Mouse (Mus musculus): ENCODE data around the gene Hoxd12.

The Hoxd12 gene

DNA sequence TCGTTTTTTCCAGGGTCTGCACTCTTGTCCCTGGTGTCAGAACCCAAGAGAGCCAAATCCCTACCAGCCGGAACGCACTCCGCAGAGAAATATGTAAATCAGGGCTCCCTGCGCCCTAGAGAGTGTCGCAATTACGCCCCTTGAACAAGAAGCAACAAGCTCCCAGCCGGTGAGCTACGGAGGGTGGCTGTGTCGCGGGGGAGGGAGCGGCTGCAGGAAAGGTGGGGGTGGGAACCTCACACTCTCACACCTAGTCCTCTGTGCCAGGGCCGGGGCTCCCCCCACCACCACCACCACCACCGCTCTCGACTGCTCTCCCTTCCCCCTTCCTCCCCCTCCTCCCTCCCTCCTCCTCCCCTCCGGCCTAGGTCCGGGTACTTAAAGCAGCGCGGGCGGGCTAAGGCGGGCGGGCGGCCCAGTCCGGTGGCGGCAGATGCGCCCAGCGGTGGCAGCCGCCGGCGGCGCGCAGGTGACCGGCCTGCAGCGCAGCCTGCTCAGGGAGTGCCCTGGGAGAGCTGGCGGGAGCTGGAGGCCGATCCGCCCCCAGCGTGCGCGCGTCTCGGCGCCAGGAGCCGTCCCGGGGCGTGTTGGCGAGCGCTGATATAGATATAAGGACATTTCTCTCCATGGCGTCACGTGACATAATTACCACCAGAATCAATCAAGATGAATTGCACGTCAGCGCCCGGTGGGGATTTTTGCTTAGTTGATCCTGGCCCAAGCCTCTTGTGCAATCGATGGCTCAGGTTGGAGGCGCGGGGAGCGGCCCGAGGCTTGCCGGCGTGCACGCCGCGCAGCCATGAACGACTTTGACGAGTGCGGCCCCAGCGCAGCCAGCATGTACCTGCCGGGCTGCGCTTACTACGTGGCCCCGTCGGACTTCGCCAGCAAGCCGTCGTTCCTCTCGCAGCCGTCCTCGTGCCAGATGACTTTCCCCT, 7.0 kb downstream of the Hoxd12 start:
- DNase-seq (ENCODE audit: low spot score), result no peak

DNA sequence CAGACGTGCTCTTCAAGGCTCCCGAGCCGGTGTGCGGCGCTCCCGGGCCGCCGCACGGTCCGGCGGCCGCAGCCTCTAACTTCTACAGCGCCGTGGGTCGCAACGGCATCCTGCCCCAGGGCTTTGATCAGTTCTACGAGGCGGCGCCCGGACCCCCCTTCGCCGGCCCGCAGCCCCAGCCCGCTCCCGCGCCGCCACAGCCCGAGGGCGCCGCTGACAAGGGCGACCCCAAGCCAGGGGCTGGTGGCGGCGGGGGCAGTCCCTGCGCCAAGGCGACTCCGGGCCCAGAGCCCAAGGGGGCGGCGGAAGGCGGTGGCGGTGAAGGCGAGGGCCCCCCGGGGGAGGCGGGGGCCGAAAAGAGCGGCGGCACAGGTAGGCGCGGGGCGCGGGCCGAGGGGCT, 8.0 kb downstream of the Hoxd12 start:
- DNase-seq (ENCODE audit: low spot score), result no peak

DNA sequence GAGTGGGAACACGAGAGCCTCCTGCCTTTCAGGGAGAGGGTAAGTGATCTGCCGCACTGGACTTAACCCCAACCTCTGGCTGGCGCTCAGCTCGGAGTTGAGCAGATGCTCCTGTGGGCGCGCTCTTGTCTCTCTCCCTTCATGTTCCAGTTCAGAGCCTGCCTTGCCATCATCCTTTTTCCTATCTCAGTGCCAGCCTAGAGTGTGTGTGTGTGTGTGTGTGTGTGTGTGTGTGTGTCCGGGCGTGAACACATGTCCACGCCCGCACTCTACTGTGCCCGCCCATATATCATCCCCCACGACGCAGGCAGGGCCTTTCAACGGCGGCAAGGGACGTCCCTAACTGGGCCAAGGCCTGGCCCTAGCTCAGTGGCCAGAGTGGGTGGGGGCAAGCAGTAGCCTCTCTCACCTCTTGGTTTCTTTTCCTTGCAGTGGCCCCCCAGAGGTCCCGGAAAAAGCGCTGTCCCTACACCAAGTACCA, 8.7 kb downstream of the Hoxd12 start:
- no peak for DNase-seq (ENCODE audit: low spot score)

DNA sequence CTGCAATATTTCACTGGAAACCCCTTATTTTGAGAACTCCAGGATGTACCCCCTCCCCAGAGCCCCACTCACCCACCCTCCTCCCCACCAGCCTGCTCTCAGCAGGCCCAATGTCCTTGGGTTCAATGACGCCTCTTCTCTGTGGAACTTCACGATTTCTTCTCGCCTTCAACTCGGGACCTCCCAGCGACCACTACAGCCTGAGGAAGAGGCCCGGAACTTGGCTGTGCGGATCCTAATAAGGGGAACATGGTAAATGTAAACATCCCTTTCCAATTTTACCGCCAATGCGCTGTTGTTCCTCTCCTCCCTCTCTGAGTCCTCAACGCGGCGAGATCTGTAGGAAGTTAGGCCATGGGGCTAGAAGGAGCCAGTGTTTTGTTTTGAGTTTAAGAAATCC, 9.3 kb downstream of the Hoxd12 start:
- no peak for DNase-seq (ENCODE audit: low spot score)

- no peak for DNase-seq (ENCODE audit: low spot score)
Measured at GRCm38 (mm10) chr2:74685059-74685603, 10.3 kb downstream of the Hoxd12 start.

DNA sequence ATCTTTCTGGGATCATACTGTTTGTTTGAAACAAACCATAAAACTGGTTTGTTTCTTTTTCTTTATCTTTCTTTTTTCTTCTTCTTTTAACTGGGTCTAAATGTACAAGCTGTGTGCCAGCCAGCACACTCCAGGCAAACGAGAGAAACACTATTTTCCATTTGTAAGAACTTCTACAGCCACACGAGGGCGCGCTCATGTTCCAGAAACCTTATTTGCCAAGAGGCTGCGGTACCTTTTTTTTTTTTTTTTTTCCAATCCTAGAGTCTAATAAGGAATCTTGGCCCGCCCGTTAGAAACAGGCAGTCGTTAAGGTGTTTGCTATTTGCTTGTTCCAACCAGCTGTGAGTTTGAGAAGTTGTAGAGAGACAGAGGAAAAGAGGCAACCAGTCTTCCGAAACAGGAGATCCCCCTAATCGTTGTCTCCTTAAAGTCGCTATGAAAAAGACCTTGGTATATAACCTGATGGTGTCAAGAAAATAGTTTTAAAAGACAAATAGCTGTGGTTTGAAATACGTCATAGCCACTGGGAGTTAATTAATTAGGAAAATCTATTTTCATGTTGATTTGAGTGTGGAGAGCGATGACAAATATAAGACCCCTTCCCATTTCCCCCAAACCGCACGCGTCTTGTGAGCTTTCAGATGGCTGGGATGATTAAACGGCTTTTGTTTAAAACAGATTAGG, 11.6 kb downstream of the Hoxd12 start:
- DNase-seq (ENCODE audit: low spot score), result peak; percentile 65

- DNase-seq (ENCODE audit: low spot score), result no peak
Measured at GRCm38 (mm10) chr2:74686988-74687697, 12.3 kb downstream of the Hoxd12 start.

- no peak for DNase-seq (ENCODE audit: low spot score)
Measured at GRCm38 (mm10) chr2:74687698-74688555, 13.1 kb downstream of the Hoxd12 start.

DNA sequence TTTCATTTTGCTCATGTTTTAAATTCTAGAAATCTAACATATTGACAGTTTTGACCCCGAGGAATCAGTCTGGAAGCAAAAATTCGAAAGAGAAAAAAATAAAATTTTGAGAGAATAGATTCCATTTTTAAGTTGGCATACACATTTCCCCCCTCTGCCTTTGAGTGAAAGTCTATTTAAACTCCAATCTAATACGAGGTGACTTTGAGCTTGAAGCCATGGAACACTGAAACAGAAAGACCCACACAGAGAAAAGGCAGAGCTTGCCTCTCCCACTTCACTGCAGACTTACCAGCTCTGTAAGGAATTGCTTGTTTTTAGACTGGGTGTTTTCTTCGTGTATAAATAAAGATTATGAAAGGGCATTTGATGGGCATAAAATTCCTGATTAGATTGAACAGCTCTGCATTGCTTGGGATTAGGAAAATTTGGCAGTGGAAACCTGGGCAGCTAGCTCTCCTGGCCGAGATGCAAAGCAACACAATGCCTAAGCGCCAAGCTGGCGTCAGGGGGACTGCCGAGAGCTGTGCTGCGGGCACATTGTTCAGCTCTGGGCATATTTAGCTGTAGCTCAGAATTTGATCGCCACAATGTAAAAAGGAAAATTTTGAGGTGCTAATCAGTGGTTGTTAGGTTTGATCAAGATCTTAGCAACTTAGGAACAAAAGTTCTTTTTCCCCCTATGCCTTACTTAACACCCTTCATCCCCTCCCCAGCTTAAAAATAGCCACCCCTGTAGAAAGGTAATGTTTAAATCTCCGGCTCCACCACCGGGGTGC, 14.2 kb downstream of the Hoxd12 start:
- no peak for DNase-seq (ENCODE audit: low spot score)

DNA sequence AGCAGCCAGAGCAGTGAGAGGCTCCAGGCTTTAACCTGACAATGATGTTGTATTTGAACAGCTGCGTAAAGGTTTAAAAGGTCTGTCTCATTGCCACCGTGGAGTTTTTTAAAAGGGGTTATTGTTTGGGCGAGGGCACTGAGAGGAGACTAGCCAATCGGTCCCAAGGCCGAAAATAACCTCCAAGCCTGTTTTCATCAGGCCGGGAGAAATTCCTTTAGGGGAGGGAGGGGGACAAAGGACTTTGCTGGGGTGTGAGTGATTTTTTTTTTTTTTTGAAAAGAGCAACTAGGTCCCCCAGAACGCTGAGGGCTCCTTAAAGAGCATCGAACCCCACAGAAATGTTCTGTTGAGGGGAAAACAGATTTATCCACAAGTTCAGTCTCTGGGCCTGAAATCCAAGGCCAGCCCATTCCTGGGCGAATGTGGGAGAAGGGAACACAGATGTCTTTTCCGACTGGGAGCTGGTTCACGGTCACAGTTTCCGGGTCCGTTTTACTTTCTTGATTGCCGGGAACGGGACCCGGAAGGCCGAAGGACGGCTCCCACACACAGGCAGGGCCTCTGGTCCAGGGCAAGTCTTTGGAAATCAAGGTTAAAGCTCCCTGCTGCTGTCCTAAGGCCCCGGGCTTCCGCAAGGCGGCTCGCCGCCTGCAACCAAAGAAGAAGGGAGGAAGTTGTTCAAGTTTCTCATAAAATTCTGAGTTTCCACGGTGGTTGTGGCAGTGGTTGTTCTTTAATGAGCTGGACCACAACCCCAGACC, 14.9 kb downstream of the Hoxd12 start:
- no peak for DNase-seq (ENCODE audit: low spot score)

GRCm38 (mm10) chr2:74690338-74690716, 15.5 kb downstream of the Hoxd12 start:
- DNase-seq (ENCODE audit: low spot score), result no peak

DNA sequence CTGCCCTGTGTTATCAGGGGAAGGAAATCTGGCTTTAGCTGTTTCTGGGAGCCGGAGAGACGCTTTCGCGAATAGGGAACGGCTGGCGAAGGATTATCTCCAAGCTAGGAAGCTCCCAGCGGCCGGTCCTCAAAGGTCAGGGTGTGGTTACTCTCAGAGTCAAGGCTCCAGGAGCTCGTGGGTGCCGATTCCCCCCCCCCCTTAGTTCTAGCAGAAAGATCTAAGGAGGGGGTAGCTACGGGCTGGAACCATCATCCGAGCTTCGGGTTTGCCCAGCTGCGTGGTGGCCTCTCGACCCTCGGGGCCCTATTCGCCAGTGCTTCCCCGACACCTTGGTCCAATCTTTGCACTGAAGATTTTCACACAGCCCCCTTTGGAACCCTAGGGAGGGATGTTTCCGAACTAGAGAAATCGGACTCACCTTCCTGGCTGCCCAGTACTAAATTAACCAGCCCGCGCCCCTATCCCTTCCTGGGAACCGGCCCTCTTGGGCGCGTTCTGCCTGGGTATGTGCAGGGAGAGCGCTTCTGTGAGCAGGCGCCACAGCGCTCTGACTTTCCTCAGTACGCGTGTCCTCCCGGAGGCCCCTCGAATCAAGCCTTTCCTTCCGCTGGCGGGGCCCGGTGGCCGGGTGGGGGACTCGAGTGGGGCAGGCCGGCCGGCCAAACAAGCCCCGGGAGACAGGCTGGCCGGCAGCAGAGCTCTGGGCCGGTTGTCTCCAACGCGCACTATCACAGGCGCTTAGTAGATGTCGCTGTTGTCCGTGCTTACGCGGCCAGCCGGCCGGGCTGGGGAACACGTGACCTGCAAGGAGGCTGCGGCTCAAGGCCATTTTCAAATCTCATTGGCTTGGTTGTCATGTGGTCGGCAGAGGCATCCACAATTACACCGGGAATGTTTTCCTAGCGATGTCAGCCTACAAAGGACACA, 16.5 kb downstream of the Hoxd12 start, which contains the start of gene Hoxd10:
Gene Hoxd10 (plus strand): TSS at position 903 of the 930 bp plus-strand sequence.
- peak; percentile 76 for DNase-seq (ENCODE audit: low spot score)

DNA sequence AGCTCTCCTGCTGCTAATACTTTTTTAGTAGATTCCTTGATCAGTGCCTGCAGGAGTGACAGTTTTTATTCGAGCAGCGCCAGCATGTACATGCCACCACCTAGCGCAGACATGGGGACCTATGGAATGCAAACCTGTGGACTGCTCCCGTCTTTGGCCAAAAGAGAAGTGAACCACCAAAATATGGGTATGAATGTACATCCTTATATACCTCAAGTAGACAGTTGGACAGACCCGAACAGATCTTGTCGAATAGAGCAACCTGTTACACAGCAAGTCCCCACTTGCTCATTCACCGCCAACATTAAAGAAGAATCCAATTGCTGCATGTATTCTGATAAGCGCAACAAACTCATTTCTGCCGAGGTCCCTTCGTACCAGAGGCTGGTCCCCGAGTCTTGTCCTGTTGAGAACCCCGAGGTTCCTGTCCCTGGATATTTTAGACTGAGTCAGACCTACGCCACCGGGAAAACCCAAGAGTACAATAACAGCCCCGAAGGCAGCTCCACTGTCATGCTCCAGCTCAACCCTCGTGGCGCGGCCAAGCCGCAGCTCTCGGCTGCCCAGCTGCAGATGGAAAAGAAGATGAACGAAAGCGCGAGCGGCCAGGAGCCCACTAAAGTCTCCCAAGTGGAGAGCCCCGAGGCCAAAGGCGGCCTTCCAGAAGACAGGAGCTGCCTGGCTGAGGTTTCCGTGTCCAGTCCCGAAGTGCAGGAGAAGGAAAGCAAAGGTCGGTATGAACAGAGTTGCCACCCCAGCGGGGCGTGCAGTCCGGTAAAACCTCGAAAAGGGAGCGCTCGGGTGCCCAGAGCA, 17.4 kb downstream of the Hoxd12 start:
- no peak for DNase-seq (ENCODE audit: low spot score)

DNA sequence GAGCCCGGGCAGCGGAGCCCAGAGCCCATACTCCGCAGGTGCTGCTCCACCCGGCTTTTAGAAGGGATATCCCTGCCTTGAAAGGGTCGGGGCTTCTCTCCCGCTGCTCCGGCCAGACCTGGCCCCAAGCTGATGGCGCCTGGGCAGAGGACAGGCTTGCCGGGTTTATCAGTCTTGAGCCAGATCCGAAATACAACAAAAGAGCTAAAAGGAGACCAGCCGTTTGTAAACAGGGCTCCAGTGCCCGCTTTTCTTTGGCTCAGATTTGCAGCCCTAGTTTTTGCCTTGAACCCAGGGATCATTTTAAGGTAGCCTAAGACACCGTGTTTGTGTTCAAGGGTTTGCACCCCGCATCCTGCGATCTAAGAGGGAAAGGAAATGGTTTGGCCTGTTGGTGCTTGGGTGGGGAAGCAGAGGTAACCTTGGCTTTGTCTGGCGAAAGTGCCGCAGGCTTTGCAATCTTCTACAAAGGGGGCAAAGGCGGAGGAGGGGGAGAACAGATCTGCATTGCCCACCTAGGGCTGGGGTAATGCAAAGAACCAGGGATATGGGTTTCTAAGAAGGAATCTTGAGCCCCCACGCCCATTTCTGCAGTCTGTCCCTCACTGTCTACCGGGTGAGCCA, 18.1 kb downstream of the Hoxd12 start:
- DNase-seq (ENCODE audit: low spot score), result no peak

- DNase-seq (ENCODE audit: low spot score), result no peak
Measured at GRCm38 (mm10) chr2:74693432-74693827, 18.6 kb downstream of the Hoxd12 start.

GRCm38 (mm10) chr2:74694066-74694465, 19.3 kb downstream of the Hoxd12 start:
- DNase-seq (ENCODE audit: low spot score), result no peak

DNA sequence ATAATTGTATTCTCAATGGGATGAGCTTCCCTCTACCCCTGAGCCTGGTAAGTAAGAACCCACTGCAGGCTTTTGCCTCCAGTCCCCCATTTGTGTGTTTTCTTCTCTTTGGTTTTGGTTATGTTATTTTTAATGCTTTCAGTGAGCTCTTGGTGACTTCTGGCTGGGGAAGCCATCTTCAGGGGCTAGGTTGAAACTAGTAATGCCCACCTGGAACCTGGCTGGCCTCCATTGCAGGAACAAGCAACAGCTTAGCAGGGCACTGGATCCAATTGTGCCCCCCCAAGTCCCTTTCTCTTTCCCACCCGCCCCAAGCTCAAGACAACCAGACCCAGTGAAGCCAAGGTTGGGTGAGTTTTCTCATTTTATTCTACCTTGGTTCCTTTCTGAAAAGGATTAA, 20.6 kb downstream of the Hoxd12 start:
- DNase-seq (ENCODE audit: low spot score), result no peak
